Mouse (Mus musculus): ENCODE measurements around the gene Tnfrsf18.

Gene Tnfrsf18

DNA sequence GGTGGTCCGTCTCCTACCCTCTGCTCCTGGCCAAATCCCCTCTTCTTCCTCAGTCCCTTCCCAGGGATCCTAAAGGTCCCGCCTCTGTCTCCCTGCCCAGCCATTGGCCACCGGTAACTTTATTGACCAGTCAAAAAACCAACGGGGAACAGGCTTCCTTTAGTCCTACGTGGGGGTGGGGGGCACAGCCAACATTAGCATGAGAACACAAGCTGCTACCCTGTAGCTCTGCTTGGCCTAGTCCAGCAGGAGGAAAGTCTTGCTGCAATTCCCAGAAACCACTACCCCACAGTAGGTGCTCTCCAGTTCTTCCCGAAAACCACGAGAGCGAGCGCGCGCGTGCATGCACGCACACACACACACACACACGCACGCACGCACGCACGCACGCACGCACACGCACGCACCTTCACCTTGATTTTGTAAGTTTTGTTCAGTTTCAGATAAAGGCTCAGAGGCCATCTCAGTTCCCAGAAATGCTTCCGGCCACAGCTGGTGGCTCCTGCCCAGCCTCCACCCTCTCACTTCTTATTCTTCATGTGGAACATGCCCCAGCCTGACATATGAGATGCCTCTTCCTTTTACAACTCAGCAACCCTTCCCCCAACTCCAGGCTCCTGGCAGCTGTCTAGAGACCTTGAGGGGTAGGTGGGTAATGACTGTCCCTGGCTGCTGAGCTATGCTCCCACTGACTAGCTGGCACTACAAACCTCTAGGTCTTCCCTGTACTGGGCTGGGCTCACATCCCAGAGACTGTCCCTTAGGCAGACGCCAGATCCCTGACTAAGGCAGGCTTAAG lies 5.8 kb downstream of the Tnfrsf18 start:
- no peak for DNase-seq (ENCODE audit: extremely low spot score, low read depth, low spot score)

DNA sequence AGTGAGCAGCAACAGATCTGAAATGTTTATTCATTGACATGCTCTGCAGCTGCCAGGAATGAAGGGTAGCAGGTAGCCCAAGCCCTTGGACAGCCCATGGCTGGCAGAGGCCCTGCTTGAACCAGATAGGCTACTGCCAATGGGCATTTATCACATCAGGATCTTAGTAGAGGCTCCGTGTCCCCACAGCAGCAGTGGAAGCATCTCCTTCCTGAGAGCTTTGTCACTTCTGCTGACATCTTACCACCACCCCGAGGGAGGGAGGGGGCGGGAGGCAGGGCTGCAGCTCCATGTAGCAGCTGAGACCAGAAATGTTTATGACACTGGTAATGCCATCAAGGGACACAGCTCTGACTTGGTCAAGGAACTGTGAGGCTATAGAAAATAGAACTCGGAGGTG lies 6.9 kb downstream of the Tnfrsf18 start:
- DNase-seq (ENCODE audit: extremely low spot score, low read depth, low spot score), result no peak

DNA sequence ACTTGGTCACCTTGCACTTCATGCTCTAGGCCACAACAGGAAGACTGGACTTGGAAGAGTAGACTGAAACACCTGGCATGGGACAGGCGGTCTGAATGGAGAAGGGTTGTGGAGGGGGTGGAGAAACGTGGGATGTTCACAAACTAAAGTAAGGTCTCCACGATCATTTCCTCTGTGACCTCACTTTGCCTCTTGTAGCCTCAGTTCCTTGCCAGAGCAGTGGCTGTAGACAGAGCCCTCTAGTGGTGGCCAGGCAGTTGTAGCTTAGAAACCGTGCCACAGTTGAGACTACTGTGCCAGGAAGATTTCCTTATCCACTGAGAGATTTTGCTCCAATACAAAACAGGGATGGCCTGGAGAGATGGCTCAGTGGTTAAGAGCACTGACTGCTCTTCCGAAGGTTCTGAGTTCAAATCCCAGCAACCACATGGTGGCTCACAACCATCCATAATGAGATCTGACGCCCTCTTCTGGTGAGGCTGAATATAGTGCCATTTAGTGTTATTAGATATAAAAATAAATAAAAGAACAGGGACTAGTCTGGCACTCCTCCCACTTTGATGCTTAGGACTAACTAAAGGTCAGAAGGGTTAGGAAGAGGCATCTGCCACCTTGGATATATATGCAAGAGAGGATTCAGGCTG lies 7.6 kb downstream of the Tnfrsf18 start:
- DNase-seq (ENCODE audit: extremely low spot score, low read depth, low spot score), result no peak

- DNase-seq (ENCODE audit: extremely low spot score, low read depth, low spot score), result no peak
These were observed 8.3 kb downstream of the Tnfrsf18 start for GRCm38 (mm10) chr4:156034301-156034700.

DNA sequence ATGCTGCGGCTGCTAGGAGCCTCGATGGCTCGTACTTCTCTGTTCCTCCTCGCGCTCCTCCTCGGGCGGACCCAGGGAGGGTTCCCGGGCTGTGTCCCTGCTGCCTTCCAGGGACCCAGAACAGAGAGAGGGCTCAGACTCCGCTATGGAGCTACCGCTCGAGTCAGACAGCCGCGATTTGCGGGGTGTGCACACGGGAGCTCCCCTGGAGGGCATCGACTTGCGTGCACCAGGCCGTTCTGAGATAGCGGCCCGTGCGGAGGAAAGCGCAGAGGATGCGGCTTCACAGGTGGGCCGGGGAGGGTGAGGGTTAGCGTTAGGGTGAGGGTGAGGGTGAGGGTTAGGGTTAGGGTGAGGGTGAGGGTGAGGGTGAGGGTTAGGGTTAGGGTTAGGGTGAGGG lies 8.9 kb downstream of the Tnfrsf18 start:
- DNase-seq (ENCODE audit: extremely low spot score, low read depth, low spot score), result no peak

GRCm38 (mm10) chr4:156044754-156045153 lies 18.8 kb downstream of the Tnfrsf18 start:
- DNase-seq (ENCODE audit: extremely low spot score, low read depth, low spot score), result no peak

DNA sequence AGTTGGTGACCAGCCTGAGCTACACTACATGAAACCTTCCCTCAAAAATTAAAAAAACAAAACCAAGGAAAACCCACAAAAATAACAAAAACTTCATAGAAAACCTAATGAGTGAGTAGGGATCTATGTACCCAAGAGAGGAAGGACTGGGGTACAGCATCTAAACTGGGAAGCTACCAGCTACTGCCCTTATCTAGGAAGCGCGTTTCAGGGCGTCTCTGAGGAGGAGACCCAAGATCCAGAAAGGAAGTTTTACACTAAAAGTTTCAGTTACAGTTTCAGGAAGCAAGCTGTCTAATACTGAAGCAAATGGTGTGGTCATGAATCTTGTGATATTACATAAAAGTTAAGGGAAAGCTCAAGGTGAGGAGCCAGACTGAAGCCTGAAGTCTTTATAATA lies 23.8 kb downstream of the Tnfrsf18 start:
- DNase-seq (ENCODE audit: extremely low spot score, low read depth, low spot score), result no peak

DNA sequence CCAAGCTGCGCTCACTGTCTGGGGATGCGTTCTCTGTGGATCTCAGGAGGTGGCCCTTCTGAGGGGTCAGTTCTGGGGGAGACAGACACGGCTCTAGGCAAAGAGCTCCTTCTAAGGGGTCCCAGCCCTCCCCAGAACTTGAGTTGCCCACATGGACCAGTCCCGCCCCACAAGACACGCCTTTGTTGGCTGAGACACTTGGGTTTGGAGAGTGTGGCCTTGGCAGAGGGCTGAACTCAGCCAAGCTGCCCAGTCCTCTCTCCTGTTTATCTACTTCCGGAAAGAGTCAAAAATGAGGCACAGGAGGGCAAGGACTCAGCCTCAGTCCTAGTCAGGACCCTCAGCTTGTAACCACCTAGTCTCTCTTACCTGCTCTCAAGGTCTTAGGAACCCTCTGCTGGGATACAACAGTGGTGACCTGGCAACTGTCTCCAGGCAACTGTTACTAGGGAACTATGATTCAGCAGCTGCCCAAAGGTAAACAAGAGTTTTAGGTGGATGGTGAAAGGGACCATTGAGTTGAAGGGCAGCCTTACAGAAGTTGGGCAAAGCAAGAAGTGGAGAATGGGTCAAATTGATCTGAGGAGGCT lies 24.5 kb downstream of the Tnfrsf18 start:
- DNase-seq (ENCODE audit: extremely low spot score, low read depth, low spot score), result no peak

GRCm38 (mm10) chr4:156053113-156053512 lies 27.1 kb downstream of the Tnfrsf18 start:
- no peak for DNase-seq (ENCODE audit: extremely low spot score, low read depth, low spot score)

DNA sequence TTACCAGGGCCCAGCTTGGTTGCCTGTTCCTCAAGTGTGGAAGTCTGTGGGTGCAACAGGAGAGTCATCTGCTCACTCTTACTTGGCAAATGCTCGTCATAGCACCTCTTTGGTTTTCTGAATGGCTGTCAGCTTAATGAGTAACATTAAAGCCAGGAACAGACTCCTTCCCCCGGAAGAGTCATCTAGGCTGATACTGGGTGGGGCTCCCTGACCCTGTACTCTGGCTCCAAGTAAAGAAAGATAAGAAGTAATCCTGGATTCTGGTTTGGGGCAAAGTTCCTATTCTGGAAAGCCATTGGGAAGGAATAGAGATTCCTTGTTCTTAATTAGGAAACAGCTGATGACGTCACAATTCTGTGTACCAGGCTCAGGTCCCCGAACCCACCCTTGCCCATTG lies 28.2 kb downstream of the Tnfrsf18 start:
- DNase-seq (ENCODE audit: extremely low spot score, low read depth, low spot score), result no peak

DNA sequence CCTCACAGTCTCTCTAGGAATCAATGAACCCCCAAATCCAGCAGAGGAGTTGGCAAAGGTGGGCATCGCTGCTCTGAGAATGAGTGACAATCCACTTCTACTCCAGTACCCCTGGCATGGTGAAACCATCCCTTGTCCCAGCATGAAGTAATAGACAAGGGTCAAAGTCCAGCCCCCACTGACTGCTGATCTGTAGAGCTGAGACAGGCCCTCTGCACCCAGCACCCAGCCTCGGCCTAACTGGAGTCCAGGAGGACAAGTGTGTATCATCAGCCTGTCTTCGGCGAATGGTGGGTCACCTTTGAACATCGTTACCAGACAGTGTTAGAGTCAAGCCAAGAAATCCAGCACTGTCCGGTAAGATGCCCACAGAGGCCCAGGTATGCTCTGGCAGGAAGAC lies 28.6 kb downstream of the Tnfrsf18 start:
- DNase-seq (ENCODE audit: extremely low spot score, low read depth, low spot score), result no peak

DNA sequence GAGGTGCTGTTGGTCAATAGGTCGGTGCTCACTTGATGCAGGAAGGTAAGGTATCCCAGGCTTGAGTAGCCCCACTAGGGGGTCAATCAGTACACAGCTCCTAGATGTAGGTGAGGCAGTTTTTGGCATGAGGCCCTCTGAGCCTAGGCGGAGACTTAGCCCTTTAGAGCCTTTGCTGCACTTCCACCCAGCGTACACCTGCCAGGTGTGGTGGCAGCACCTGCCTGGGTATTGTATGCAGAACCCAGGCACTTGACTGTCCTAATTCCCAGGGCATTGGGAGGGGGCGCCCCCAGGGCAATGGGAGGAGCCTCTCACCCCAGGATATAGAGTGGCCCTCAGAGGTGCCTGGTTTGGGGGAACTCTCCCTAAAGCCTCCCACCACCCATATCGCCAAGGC lies 29.2 kb downstream of the Tnfrsf18 start:
- no peak for DNase-seq (ENCODE audit: extremely low spot score, low read depth, low spot score)

- no peak for DNase-seq (ENCODE audit: extremely low spot score, low read depth, low spot score)
These were observed 31.7 kb downstream of the Tnfrsf18 start for GRCm38 (mm10) chr4:156057702-156058101.

DNA sequence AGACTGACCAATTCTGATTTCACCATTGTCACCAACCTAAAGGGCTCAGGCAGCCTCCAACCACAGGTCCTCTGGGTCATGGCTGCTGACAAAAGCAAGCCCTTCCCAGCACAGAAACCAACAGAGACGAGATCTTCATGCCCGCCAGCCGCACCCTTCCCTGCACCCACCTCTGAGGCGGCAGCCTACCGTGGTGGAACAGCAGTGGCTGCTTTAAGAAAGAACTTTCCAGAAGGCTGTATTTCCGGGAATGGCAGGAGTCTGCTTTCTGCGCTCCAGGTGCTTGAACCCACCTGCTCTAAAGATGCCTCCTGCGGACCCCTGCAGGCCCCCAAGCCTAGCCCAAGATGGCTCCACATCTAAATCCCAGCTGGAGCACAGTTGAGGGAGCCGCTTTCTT lies 32.9 kb downstream of the Tnfrsf18 start:
- DNase-seq (ENCODE audit: extremely low spot score, low read depth, low spot score), result no peak

DNA sequence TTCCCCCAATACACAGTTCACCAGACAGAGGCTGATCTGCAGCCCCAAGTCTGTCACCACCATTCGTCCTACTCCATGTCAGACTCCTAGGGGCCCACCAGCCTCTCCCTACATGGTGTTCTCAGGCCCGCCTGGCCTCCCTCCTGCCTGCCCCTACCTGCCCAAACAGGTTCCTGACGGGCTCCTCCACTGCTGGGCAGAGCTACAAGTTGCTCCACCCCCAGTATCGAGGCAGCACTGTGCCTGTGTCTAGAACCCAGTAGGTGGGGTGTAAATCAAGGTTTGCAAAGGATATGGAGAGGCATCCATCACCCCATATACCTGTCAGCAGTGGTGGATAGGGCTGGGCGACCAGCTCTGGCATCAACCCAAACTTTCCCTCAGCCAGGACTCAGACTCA lies 33.3 kb downstream of the Tnfrsf18 start, which contains the start of gene Ttll10:
TSS of gene Ttll10 (minus strand) at position 154 of the 400 bp plus-strand sequence.
- DNase-seq (ENCODE audit: extremely low spot score, low read depth, low spot score), result no peak

- DNase-seq (ENCODE audit: extremely low spot score, low read depth, low spot score), result no peak
These were observed 33.7 kb downstream of the Tnfrsf18 start for GRCm38 (mm10) chr4:156059713-156060112.

DNA sequence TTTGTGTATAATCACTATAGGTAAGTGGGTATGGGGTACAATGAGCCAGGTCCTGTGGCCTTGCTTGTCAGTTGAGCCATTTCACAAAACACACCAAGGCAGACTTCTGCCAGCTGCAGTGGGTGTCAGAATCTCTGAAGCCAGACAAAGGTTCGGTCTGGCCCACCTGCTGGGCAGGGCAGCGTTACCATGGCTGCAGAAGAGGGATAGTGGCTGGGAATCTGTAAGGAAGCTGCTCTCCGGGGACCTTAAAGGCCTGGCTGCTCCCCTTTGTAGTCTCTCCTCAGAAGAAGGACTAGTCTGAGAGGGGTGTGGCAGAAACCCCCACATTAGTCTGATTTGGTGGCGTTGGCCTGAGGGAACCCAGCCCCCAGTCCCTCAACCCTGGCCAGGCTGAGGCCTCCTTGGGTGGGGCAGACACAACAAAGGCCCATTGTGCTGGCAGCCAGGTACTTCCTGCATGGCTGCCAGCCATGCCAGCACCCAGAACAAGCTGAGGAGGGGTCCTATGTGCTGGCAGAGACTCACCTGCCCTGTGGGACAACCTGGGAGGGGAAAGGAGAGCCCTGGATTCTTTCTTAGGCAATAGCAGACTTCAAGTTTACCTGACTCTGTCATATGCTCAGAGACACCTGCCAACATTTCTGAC lies 38.0 kb downstream of the Tnfrsf18 start:
- DNase-seq (ENCODE audit: extremely low spot score, low read depth, low spot score), result no peak

GRCm38 (mm10) chr4:156064510-156064897 lies 38.5 kb downstream of the Tnfrsf18 start:
- no peak for DNase-seq (ENCODE audit: extremely low spot score, low read depth, low spot score)

- no peak for DNase-seq (ENCODE audit: extremely low spot score, low read depth, low spot score)
These were observed 39.4 kb downstream of the Tnfrsf18 start for GRCm38 (mm10) chr4:156065156-156065894.

- DNase-seq (ENCODE audit: extremely low spot score, low read depth, low spot score), result no peak
These were observed 41.4 kb downstream of the Tnfrsf18 start for GRCm38 (mm10) chr4:156067256-156067949.
